Mouse (Mus musculus) lung, postnatal 0 days (tissue): ENCODE measurements around the gene Serpina3f.

ENCODE experiments used
- CTCF ChIP-seq: IDR thresholded peaks from 2 replicates; pipeline ENCODE4 v1.5.1; 2016; ENCODE audit warnings: antibody characterized with exemption, mild to moderate bottlenecking
- EP300 ChIP-seq: IDR thresholded peaks from 2 replicates; pipeline ENCODE4 v1.6.1; 2016; ENCODE audit warnings: antibody characterized with exemption, mild to moderate bottlenecking, control low read depth

DNA sequence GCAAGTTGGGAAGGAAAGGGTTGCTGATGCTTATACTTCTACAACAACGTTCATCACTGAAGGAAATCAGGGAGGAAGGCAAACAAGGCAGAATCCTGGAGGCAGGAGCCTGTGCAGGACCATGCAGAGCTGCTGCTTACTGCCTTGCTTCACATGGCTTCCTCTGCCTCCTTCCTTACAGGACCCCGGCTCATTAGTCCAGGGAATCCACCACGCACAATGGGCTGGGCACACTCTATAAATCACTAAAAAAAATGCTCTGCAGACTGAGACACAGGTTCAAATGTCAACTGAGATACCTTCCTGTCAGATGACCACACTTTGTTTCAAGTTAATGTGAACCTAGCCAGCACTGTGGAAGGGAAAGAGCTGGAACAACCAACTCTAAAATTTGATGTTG is 46.7 kb downstream of the Serpina3f start:
- TF ChIP-seq CTCF (no peak), EP300 (no peak)
